Mouse (Mus musculus): ENCODE measurements around the gene Slc6a17.

DNA sequence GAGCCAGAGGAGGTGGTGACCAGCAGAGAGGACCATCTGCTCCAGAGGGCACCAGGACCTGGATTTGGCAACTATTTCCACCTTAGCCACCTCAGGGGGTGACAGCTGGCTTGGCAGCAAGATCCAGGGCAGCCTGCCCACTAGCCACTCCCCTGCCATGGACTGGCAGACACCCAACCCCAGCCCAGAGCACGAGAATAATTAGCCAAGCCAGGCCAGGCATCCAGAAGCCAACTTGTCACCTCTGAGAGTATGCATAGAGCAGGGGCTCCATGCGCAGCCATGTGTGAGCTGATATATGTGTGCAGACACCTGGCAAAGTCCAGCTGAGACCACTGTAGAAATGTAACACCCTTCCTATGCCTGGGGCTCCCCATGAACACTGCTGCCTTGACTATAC is 29.1 kb upstream of the Slc6a17 start:
- TF ChIP-seq CTCF (conservative IDR thresholded peaks at IDR 0.05; ENCODE audit: low read length) (no peak), NANOG (IDR thresholded peaks at IDR 0.05; ENCODE audit: borderline replicate concordance, low read length) (no peak)
